In the genomic region with DNA sequence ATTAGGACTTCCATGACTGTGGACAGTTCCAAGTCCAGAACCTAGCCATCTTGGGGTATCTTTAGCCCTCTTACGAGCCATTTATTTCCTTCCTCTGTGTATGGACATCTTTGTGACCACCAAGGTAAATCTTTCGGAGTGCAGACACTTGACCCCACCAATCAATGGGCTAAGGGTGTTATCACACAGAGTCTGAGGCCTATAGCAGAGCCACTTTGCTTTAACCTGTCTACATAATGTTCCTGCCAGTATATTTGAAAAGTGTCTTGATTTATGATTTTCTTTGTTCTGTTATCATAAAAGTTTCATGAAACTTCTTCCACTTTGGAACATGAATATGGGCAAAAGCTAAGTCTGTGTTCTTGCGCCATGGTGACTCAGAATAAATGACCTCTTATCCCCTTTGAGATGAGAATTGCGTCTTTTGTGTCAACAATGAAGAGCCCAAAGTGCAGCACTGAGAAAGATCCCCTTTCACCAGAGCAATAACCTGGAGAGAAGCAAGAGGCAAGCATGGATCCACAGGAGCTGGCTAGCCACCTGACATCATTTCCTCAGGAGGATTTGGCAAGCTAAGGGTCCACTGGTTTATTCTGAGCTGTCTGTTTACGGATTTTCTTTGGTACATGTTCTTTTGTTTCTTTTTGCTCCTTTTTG, we compare ENCODE assay signal across 17 mouse cellular contexts.
"Had no signal": no experiment of that assay in that cellular context is flagged by ENCODE, and none has a peak within 500 bp of the region (broad histone marks: within the 10 kb centered on the region; RNA-seq: fewer than 3 reads in every experiment).

No protein-coding gene starts in this region.

- H3K9ac ChIP-seq: liver, postnatal 0 days; lung, embryonic 15.5 days; midbrain, embryonic 12.5 days; neural tube, embryonic 12.5 days; stomach, embryonic 15.5 days had no signal

- H3K4me1 ChIP-seq: midbrain, embryonic 12.5 days; neural tube, embryonic 12.5 days; stomach, embryonic 15.5 days had no signal

- ATAC-seq: liver, postnatal 0 days; lung, postnatal 0 days had no signal

- H3K27me3 ChIP-seq: lung, embryonic 15.5 days; megakaryocyte, embryonic 14.5 days; midbrain, embryonic 12.5 days; neural tube, embryonic 12.5 days; stomach, embryonic 15.5 days had no signal

- H3K9me3 ChIP-seq: lung, embryonic 15.5 days; midbrain, embryonic 12.5 days; neural tube, embryonic 12.5 days; stomach, embryonic 15.5 days had no signal

- H3K27ac ChIP-seq: lung, embryonic 15.5 days; macrophage; midbrain, embryonic 12.5 days; neural tube, embryonic 12.5 days; stomach, embryonic 15.5 days; stomach, postnatal 0 days had no signal

- H3K4me2 ChIP-seq: lung, embryonic 15.5 days; midbrain, embryonic 12.5 days; neural tube, embryonic 12.5 days; stomach, embryonic 15.5 days had no signal

- H3K4me3 ChIP-seq: lung, embryonic 15.5 days; megakaryocyte, embryonic 14.5 days; midbrain, embryonic 12.5 days; neural tube, embryonic 12.5 days; stomach, embryonic 15.5 days had no signal

- H3K36me3 ChIP-seq: lung, embryonic 15.5 days; midbrain, embryonic 12.5 days; neural tube, embryonic 12.5 days; stomach, embryonic 15.5 days had no signal

- DNase-seq: liver, postnatal 0 days; lung, adult 2 months; lung, postnatal 14 days; lung, postnatal 36 days; midbrain, embryonic 14.5 days; right cerebral cortex, postnatal 14 days; thymus, adult 2 months; thymus, postnatal 25 days; thymus, postnatal 4 days had no signal
